Mouse (Mus musculus) MEL (cell line): ENCODE results near the gene Slc39a13. TPM values are rescaled to one million over a fixed set of nuclear protein-coding genes. Genes with fewer than 3 reads are reported as not detected.

Experiments used
- DNase-seq: peaks from one replicate; pipeline ENCODE4 v3.0.0; 2011; ENCODE audit warnings: low read depth, low spot score
- H3K27ac ChIP-seq: 2 replicates; pipeline ENCODE4 v1.5.1; 2012; ENCODE audit warnings: low read depth, mild to moderate bottlenecking, control low read depth, low read length, moderate library complexity; ENCODE audit not compliant: control insufficient read depth
- H3K27me3 ChIP-seq, 2 experiments: fragments of 150-350 bp in 1 of 2; sonication (generic) in 1 of 2; 2 replicates each; pipeline ENCODE4 v1.6.1; 2012; ENCODE audit warnings: low read length in 2 of 2, mild to moderate bottlenecking in 2 of 2, improper control_type of control experiment in 1 of 2, moderate library complexity in 1 of 2; ENCODE audit not compliant: insufficient read depth in 2 of 2, control insufficient read depth in 1 of 2
- H3K36me3 ChIP-seq, 2 experiments: 2 replicates each; pipeline ENCODE4 v1.6.1; 2012 to 2014; ENCODE audit warnings: low read length in 2 of 2, improper control_type of control experiment in 1 of 2, inconsistent platforms in 1 of 2, mild to moderate bottlenecking in 1 of 2; ENCODE audit not compliant: insufficient read depth in 2 of 2, control insufficient read depth in 1 of 2
- H3K4me1 ChIP-seq, 2 experiments: fragments of 150-350 bp in 1 of 2; sonication (generic) in 1 of 2; 2 replicates each; pipeline ENCODE4 v1.6.1; 2012; ENCODE audit warnings: low read length in 2 of 2, improper control_type of control experiment in 1 of 2, mild to moderate bottlenecking in 1 of 2; ENCODE audit not compliant: insufficient read depth in 2 of 2, control insufficient read depth in 1 of 2
- H3K4me3 ChIP-seq, 2 experiments: fragments of 150-350 bp in 1 of 2; sonication (generic) in 1 of 2; 2 replicates each; pipeline ENCODE4 v1.5.1; 2012; ENCODE audit warnings: low read depth in 2 of 2, low read length in 2 of 2, mild to moderate bottlenecking in 2 of 2, moderate library complexity in 2 of 2, control low read depth in 1 of 2, improper control_type of control experiment in 1 of 2; ENCODE audit not compliant: control insufficient read depth in 1 of 2, insufficient read depth in 1 of 2
- H3K79me2 ChIP-seq: 2 replicates; pipeline ENCODE4 v1.6.1; 2012; ENCODE audit warnings: mild to moderate bottlenecking, low read length, moderate library complexity; ENCODE audit not compliant: control insufficient read depth, poor library complexity, insufficient read depth
- H3K9ac ChIP-seq: 2 replicates; pipeline ENCODE4 v1.6.1; 2012; ENCODE audit warnings: low read depth, mild to moderate bottlenecking, control low read depth, low read length, moderate library complexity; ENCODE audit not compliant: control insufficient read depth, poor library complexity, severe bottlenecking
- H3K9me3 ChIP-seq: fragments of 150-350 bp; sonication (generic); replicated peaks from 2 replicates; pipeline ENCODE4 v1.6.1; 2012; ENCODE audit warnings: mild to moderate bottlenecking, low read length, improper control_type of control experiment, moderate library complexity; ENCODE audit not compliant: insufficient read depth
- CHD1 ChIP-seq: IDR thresholded peaks from 2 replicates; pipeline ENCODE4 v1.6.1; 2012; ENCODE audit warnings: low read depth, mild to moderate bottlenecking, inconsistent platforms, low read length, improper control_type of control experiment
- CHD2 ChIP-seq: IDR thresholded peaks from 2 replicates; pipeline ENCODE4 v1.6.1; 2011; ENCODE audit warnings: low read length, improper control_type of control experiment
- CTCF ChIP-seq, 3 experiments: IDR thresholded peaks in 2 of 3; conservative IDR thresholded peaks in 1 of 3; 2 replicates each; pipeline ENCODE4 v1.5.1; 2011 to 2012; ENCODE audit warnings: low read length in 3 of 3, low read depth in 2 of 3, mild to moderate bottlenecking in 2 of 3, improper control_type of control experiment in 1 of 3, inconsistent platforms in 1 of 3, mixed read lengths in 1 of 3, moderate library complexity in 1 of 3; ENCODE audit not compliant: control insufficient read depth in 1 of 3, insufficient read depth in 1 of 3, poor library complexity in 1 of 3, severe bottlenecking in 1 of 3
- E2F4 ChIP-seq: IDR thresholded peaks from 2 replicates; pipeline ENCODE4 v1.6.1; 2011; ENCODE audit warnings: low read depth, low read length, improper control_type of control experiment, borderline replicate concordance
- EP300 ChIP-seq, 2 experiments: IDR thresholded peaks; 2 replicates each; pipeline ENCODE4 v1.6.1; 2011; ENCODE audit warnings: improper control_type of control experiment in 2 of 2, low read length in 2 of 2, low read depth in 1 of 2, mild to moderate bottlenecking in 1 of 2
- ETS1 ChIP-seq: IDR thresholded peaks from 2 replicates; pipeline ENCODE4 v1.6.1; 2012; ENCODE audit warnings: low read depth, mild to moderate bottlenecking, inconsistent platforms, low read length, improper control_type of control experiment, moderate library complexity
- HCFC1 ChIP-seq: IDR thresholded peaks from 2 replicates; pipeline ENCODE4 v1.6.1; 2012; ENCODE audit warnings: low read depth, mild to moderate bottlenecking, inconsistent platforms, low read length, improper control_type of control experiment, moderate library complexity
- KAT2A ChIP-seq: conservative IDR thresholded peaks from 2 replicates; pipeline ENCODE4 v1.6.1; 2012; ENCODE audit warnings: low read depth, low read length, improper control_type of control experiment, inconsistent platforms
- MEF2A ChIP-seq: IDR thresholded peaks from 2 replicates; pipeline ENCODE4 v1.6.1; 2014; ENCODE audit warnings: low read depth, mild to moderate bottlenecking, inconsistent platforms, low read length, improper control_type of control experiment; ENCODE audit not compliant: poor library complexity, insufficient replicate concordance, severe bottlenecking; ENCODE audit errors: extremely low read depth
- MYB ChIP-seq: IDR thresholded peaks from 2 replicates; pipeline ENCODE4 v1.6.1; 2011; ENCODE audit warnings: mild to moderate bottlenecking, low read depth, low read length, improper control_type of control experiment
- NELFE ChIP-seq: IDR thresholded peaks from 2 replicates; pipeline ENCODE4 v1.6.1; 2011; ENCODE audit warnings: low read depth, low read length, improper control_type of control experiment
- POLR2AphosphoS2 ChIP-seq: IDR thresholded peaks from 2 replicates; pipeline ENCODE4 v1.6.1; 2011; ENCODE audit warnings: low read length, improper control_type of control experiment
- RAD21 ChIP-seq: IDR thresholded peaks from 2 replicates; pipeline ENCODE4 v1.6.1; 2011; ENCODE audit warnings: mild to moderate bottlenecking, low read depth, low read length, improper control_type of control experiment
- RCOR1 ChIP-seq: IDR thresholded peaks from 2 replicates; pipeline ENCODE4 v1.6.1; 2012; ENCODE audit warnings: low read depth, mild to moderate bottlenecking, inconsistent platforms, low read length, improper control_type of control experiment
- SMC3 ChIP-seq: IDR thresholded peaks from 2 replicates; pipeline ENCODE4 v1.6.1; 2011; ENCODE audit warnings: low read depth, low read length, improper control_type of control experiment
- TAL1 ChIP-seq: IDR thresholded peaks from 2 replicates; pipeline ENCODE4 v1.6.1; 2012; ENCODE audit warnings: mild to moderate bottlenecking, inconsistent platforms, low read length, moderate library complexity, mixed read lengths
- TBP ChIP-seq: IDR thresholded peaks from 2 replicates; pipeline ENCODE4 v1.8.0; 2011; ENCODE audit warnings: low read depth, low read length, improper control_type of control experiment
- UBTF ChIP-seq: IDR thresholded peaks from 2 replicates; pipeline ENCODE4 v1.6.1; 2012; ENCODE audit warnings: low read depth, mild to moderate bottlenecking, inconsistent platforms, low read length, improper control_type of control experiment, moderate library complexity, borderline replicate concordance; ENCODE audit not compliant: insufficient read depth
- USF1 ChIP-seq: IDR thresholded peaks from 2 replicates; pipeline ENCODE4 v1.6.1; 2014; ENCODE audit warnings: low read depth, mild to moderate bottlenecking, inconsistent platforms, low read length, improper control_type of control experiment, moderate library complexity
- ZKSCAN1 ChIP-seq: IDR thresholded peaks from 2 replicates; pipeline ENCODE4 v1.6.1; 2012; ENCODE audit warnings: low read depth, mild to moderate bottlenecking, inconsistent platforms, low read length, improper control_type of control experiment, moderate library complexity
- ZMIZ1 ChIP-seq: IDR thresholded peaks from 2 replicates; pipeline ENCODE4 v1.6.1; 2012; ENCODE audit warnings: low read depth, mild to moderate bottlenecking, inconsistent platforms, low read length, improper control_type of control experiment, moderate library complexity
- polyA plus RNA-seq, 2 experiments: library from polyadenylated mRNA; stranded (reverse) in 1 of 2; unstranded in 1 of 2; fragments of >175 nt in 1 of 2; fragments of >200 nt in 1 of 2; gene quantifications; 2 replicates each; pipeline versions ENCODE4 v1.2.1 to v1.2.4; 2012; ENCODE audit warnings: low replicate concordance in 2 of 2, low read depth in 1 of 2; ENCODE audit not compliant: insufficient read length in 2 of 2, insufficient read depth in 1 of 2, missing spikeins in 1 of 2
- total RNA-seq: library from RNA; depleted of rRNA; stranded (reverse); fragments of 300-350 nt; gene quantifications from 2 replicates; pipeline ENCODE4 v1.2.3, GENCODE M21; 2012

Gene Slc39a13
- total and polyA plus RNA-seq, 3 experiments = 9.4 to 19.1 TPM; not detected in 1

DNA sequence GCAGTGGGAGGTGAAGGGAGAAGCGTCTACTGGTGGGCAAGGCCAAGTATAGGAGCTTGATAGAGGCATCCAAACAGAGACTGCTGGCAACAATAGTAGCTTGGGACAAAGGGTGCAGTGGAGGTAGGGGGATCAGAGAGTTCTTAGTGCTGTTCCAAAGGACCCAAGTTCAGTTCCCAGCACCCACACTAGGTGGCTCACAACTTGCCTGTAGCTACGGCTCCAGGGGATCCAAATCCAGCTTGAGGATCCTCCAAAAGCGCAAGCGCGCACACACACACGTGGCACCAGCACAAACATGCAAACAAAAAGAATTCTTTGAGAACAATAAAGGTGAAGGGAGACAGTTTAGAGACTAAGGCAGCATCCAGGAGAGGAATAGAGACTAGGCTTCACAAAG lies 6.0 kb downstream of the Slc39a13 start:
- Histone ChIP-seq H3K36me3 (no peaks in the 10 kb centered on the region), H3K27me3 (no peaks in the 10 kb centered on the region), H3K4me3 (no peak overlapping the region), H3K4me1 (no peaks in the 10 kb centered on the region; a peak in 1 of 4 replicates), H3K9ac (no peak overlapping the region), H3K9me3 (no peaks in the 10 kb centered on the region), H3K79me2 (no peaks in the 10 kb centered on the region), H3K27ac (no peak overlapping the region)
- peak; percentile 25; the same call in 1 of the 2 replicates for TF ChIP-seq SMC3
- peak; percentile 20 to 29 (median 21); a peak in 3 of 6 replicates for TF ChIP-seq CTCF (IDR thresholded peaks at IDR 0.05 in 2 of 3, conservative IDR thresholded peaks at IDR 0.05 in 1 of 3; ENCODE audit: control insufficient read depth in 1 of 3, insufficient read depth in 1 of 3, low read depth in 2 of 3, low read length in 3 of 3, poor library complexity in 1 of 3, severe bottlenecking in 1 of 3)
- no peak for TF ChIP-seq MEF2A
- TF ChIP-seq RAD21 = no peak; the same call in 1 of the 2 replicates
- no peak for TF ChIP-seq HCFC1
- TF ChIP-seq ETS1 = no peak
- TF ChIP-seq ZMIZ1 = no peak
- peak; percentile 37 for DNase-seq

DNA sequence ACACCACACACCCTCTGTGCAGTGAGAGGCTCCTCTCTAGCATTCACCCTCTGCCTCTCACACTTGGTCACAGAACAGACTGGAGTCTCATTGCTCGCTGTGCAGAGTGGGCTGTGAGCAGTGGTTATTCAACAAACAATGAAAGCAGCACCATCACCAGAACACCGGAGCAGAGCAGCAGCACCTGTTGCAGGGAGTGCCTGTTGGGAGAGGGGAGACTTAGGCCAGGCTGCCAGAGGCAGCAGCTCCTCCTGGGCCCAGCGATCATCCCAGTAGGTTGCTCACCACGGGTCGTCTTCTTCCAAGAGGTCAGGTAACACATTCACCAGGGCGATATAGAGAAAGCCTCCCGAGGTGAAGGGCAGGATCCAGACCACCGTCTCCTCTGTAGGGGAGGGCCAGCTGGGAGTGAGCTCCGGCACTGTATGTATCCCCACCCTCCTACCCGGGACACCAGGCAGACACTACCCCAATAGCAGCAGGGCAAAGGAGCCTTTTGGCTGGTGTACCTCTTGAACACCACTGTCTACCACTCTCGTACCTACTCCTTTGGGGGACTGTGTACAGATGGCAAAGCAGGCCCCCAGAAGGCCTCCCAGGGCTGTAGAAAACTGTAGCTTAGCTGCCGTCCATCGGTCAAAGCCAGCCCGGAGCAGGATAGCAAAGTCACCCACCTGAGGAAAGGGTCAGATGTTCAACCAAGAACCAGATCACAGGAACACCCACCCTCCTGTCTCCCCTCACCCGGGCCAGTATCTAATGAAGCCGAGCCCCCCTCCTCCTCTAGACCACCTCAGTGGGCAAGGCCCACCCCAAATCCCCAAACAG lies 7.2 kb downstream of the Slc39a13 start:
- no peaks in the 10 kb centered on the region; a peak in 1 of 4 replicates for H3K4me1 ChIP-seq
- TF ChIP-seq KAT2A (no peak), TAL1 (no peak), CHD1 (no peak), CHD2 (no peak), RAD21 (no peak), E2F4 (no peak), POLR2AphosphoS2 (no peak), ZKSCAN1 (no peak), NELFE (no peak), TBP (no peak), USF1 (no peak), RCOR1 (no peak), ZMIZ1 (no peak), EP300 (IDR thresholded peaks at IDR 0.05; ENCODE audit: low read depth in 1 of 2, low read length in 2 of 2) (no peak), MYB (no peak), HCFC1 (no peak), UBTF (no peak)
- no peak overlapping the region for H3K4me3 ChIP-seq
- H3K36me3 ChIP-seq = peaks cover 0 to 2% of the 10 kb centered on the region in 2 experiments; a peak in 1 of 4 replicates
- no peaks in the 10 kb centered on the region for H3K27me3 ChIP-seq
- H3K79me2 ChIP-seq = no peaks in the 10 kb centered on the region
- H3K9ac ChIP-seq = no peak overlapping the region
- DNase-seq = no peak
- no peak overlapping the region for H3K27ac ChIP-seq
- H3K9me3 ChIP-seq = no peaks in the 10 kb centered on the region
